Mouse (Mus musculus) MEL (cell line): Measurements from ENCODE around the gene Msi2. TPM values are rescaled to one million over a fixed set of nuclear protein-coding genes. Genes with fewer than 3 reads are reported as not detected.

Source experiments
- DNase-seq: peaks from one replicate; pipeline ENCODE4 v3.0.0; 2011; ENCODE audit warnings: low read depth, low spot score
- H3K27ac ChIP-seq: 2 replicates; pipeline ENCODE4 v1.5.1; 2012; ENCODE audit warnings: low read depth, mild to moderate bottlenecking, control low read depth, low read length, moderate library complexity; ENCODE audit not compliant: control insufficient read depth
- H3K27me3 ChIP-seq, 2 experiments: fragments of 150-350 bp in 1 of 2; sonication (generic) in 1 of 2; 2 replicates each; pipeline ENCODE4 v1.6.1; 2012; ENCODE audit warnings: low read length in 2 of 2, mild to moderate bottlenecking in 2 of 2, improper control_type of control experiment in 1 of 2, moderate library complexity in 1 of 2; ENCODE audit not compliant: insufficient read depth in 2 of 2, control insufficient read depth in 1 of 2
- H3K36me3 ChIP-seq, 2 experiments: 2 replicates each; pipeline ENCODE4 v1.6.1; 2012 to 2014; ENCODE audit warnings: low read length in 2 of 2, improper control_type of control experiment in 1 of 2, inconsistent platforms in 1 of 2, mild to moderate bottlenecking in 1 of 2; ENCODE audit not compliant: insufficient read depth in 2 of 2, control insufficient read depth in 1 of 2
- H3K4me1 ChIP-seq, 2 experiments: fragments of 150-350 bp in 1 of 2; sonication (generic) in 1 of 2; 2 replicates each; pipeline ENCODE4 v1.6.1; 2012; ENCODE audit warnings: low read length in 2 of 2, improper control_type of control experiment in 1 of 2, mild to moderate bottlenecking in 1 of 2; ENCODE audit not compliant: insufficient read depth in 2 of 2, control insufficient read depth in 1 of 2
- H3K4me3 ChIP-seq, 2 experiments: fragments of 150-350 bp in 1 of 2; sonication (generic) in 1 of 2; 2 replicates each; pipeline ENCODE4 v1.5.1; 2012; ENCODE audit warnings: low read depth in 2 of 2, low read length in 2 of 2, mild to moderate bottlenecking in 2 of 2, moderate library complexity in 2 of 2, control low read depth in 1 of 2, improper control_type of control experiment in 1 of 2; ENCODE audit not compliant: control insufficient read depth in 1 of 2, insufficient read depth in 1 of 2
- H3K79me2 ChIP-seq: 2 replicates; pipeline ENCODE4 v1.6.1; 2012; ENCODE audit warnings: mild to moderate bottlenecking, low read length, moderate library complexity; ENCODE audit not compliant: control insufficient read depth, poor library complexity, insufficient read depth
- H3K9ac ChIP-seq: 2 replicates; pipeline ENCODE4 v1.6.1; 2012; ENCODE audit warnings: low read depth, mild to moderate bottlenecking, control low read depth, low read length, moderate library complexity; ENCODE audit not compliant: control insufficient read depth, poor library complexity, severe bottlenecking
- H3K9me3 ChIP-seq: fragments of 150-350 bp; sonication (generic); replicated peaks from 2 replicates; pipeline ENCODE4 v1.6.1; 2012; ENCODE audit warnings: mild to moderate bottlenecking, low read length, improper control_type of control experiment, moderate library complexity; ENCODE audit not compliant: insufficient read depth
- BHLHE40 ChIP-seq: IDR thresholded peaks from 2 replicates; pipeline ENCODE4 v1.6.1; 2012; ENCODE audit warnings: low read depth, mild to moderate bottlenecking, inconsistent platforms, low read length, improper control_type of control experiment, borderline replicate concordance
- CTCF ChIP-seq, 3 experiments: IDR thresholded peaks in 2 of 3; conservative IDR thresholded peaks in 1 of 3; 2 replicates each; pipeline ENCODE4 v1.5.1; 2011 to 2012; ENCODE audit warnings: low read length in 3 of 3, low read depth in 2 of 3, mild to moderate bottlenecking in 2 of 3, improper control_type of control experiment in 1 of 3, inconsistent platforms in 1 of 3, mixed read lengths in 1 of 3, moderate library complexity in 1 of 3; ENCODE audit not compliant: control insufficient read depth in 1 of 3, insufficient read depth in 1 of 3, poor library complexity in 1 of 3, severe bottlenecking in 1 of 3
- E2F4 ChIP-seq: IDR thresholded peaks from 2 replicates; pipeline ENCODE4 v1.6.1; 2011; ENCODE audit warnings: low read depth, low read length, improper control_type of control experiment, borderline replicate concordance
- HCFC1 ChIP-seq: IDR thresholded peaks from 2 replicates; pipeline ENCODE4 v1.6.1; 2012; ENCODE audit warnings: low read depth, mild to moderate bottlenecking, inconsistent platforms, low read length, improper control_type of control experiment, moderate library complexity
- KAT2A ChIP-seq: conservative IDR thresholded peaks from 2 replicates; pipeline ENCODE4 v1.6.1; 2012; ENCODE audit warnings: low read depth, low read length, improper control_type of control experiment, inconsistent platforms
- MYB ChIP-seq: IDR thresholded peaks from 2 replicates; pipeline ENCODE4 v1.6.1; 2011; ENCODE audit warnings: mild to moderate bottlenecking, low read depth, low read length, improper control_type of control experiment
- MYC ChIP-seq: IDR thresholded peaks from 2 replicates; pipeline ENCODE4 v1.6.1; 2011; ENCODE audit warnings: low read depth, mild to moderate bottlenecking, low read length, improper control_type of control experiment, moderate library complexity
- NELFE ChIP-seq: IDR thresholded peaks from 2 replicates; pipeline ENCODE4 v1.6.1; 2011; ENCODE audit warnings: low read depth, low read length, improper control_type of control experiment
- POLR2A ChIP-seq, 2 experiments: IDR thresholded peaks; 2 replicates each; pipeline ENCODE4 v1.6.1; 2011 to 2012; ENCODE audit warnings: low read length in 2 of 2, mild to moderate bottlenecking in 2 of 2, control low read depth in 1 of 2, improper control_type of control experiment in 1 of 2, low read depth in 1 of 2, moderate library complexity in 1 of 2; ENCODE audit not compliant: control insufficient read depth in 1 of 2, insufficient read depth in 1 of 2, poor library complexity in 1 of 2
- POLR2AphosphoS2 ChIP-seq: IDR thresholded peaks from 2 replicates; pipeline ENCODE4 v1.6.1; 2011; ENCODE audit warnings: low read length, improper control_type of control experiment
- POLR2AphosphoS5 ChIP-seq: IDR thresholded peaks from 2 replicates; pipeline ENCODE4 v1.6.1; 2012; ENCODE audit warnings: low read depth, borderline replicate concordance, mild to moderate bottlenecking, inconsistent platforms, low read length, moderate library complexity, mixed read lengths
- RCOR1 ChIP-seq: IDR thresholded peaks from 2 replicates; pipeline ENCODE4 v1.6.1; 2012; ENCODE audit warnings: low read depth, mild to moderate bottlenecking, inconsistent platforms, low read length, improper control_type of control experiment
- SIN3A ChIP-seq: IDR thresholded peaks from 2 replicates; pipeline ENCODE4 v1.6.1; 2012; ENCODE audit warnings: low read length, improper control_type of control experiment, inconsistent platforms
- TBP ChIP-seq: IDR thresholded peaks from 2 replicates; pipeline ENCODE4 v1.8.0; 2011; ENCODE audit warnings: low read depth, low read length, improper control_type of control experiment
- TCF12 ChIP-seq: IDR thresholded peaks from 2 replicates; pipeline ENCODE4 v1.6.1; 2014; ENCODE audit warnings: low read depth, mild to moderate bottlenecking, inconsistent platforms, low read length, improper control_type of control experiment, moderate library complexity
- UBTF ChIP-seq: IDR thresholded peaks from 2 replicates; pipeline ENCODE4 v1.6.1; 2012; ENCODE audit warnings: low read depth, mild to moderate bottlenecking, inconsistent platforms, low read length, improper control_type of control experiment, moderate library complexity, borderline replicate concordance; ENCODE audit not compliant: insufficient read depth
- USF1 ChIP-seq: IDR thresholded peaks from 2 replicates; pipeline ENCODE4 v1.6.1; 2014; ENCODE audit warnings: low read depth, mild to moderate bottlenecking, inconsistent platforms, low read length, improper control_type of control experiment, moderate library complexity
- USF2 ChIP-seq, 2 experiments: IDR thresholded peaks; 2 replicates each; pipeline ENCODE4 v1.6.1; 2011 to 2012; ENCODE audit warnings: improper control_type of control experiment in 2 of 2, low read length in 2 of 2, borderline replicate concordance in 1 of 2, inconsistent platforms in 1 of 2, low read depth in 1 of 2, mild to moderate bottlenecking in 1 of 2; ENCODE audit not compliant: insufficient read depth in 1 of 2
- ZC3H11A ChIP-seq: IDR thresholded peaks from 2 replicates; pipeline ENCODE4 v1.6.1; 2012; ENCODE audit warnings: low read depth, mild to moderate bottlenecking, inconsistent platforms, low read length, improper control_type of control experiment
- ZNF384 ChIP-seq: IDR thresholded peaks from 2 replicates; pipeline ENCODE4 v1.6.1; 2012; ENCODE audit warnings: low read depth, mild to moderate bottlenecking, inconsistent platforms, low read length, improper control_type of control experiment
- polyA plus RNA-seq, 2 experiments: library from polyadenylated mRNA; stranded (reverse) in 1 of 2; unstranded in 1 of 2; fragments of >175 nt in 1 of 2; fragments of >200 nt in 1 of 2; gene quantifications; 2 replicates each; pipeline versions ENCODE4 v1.2.1 to v1.2.4; 2012; ENCODE audit warnings: low replicate concordance in 2 of 2, low read depth in 1 of 2; ENCODE audit not compliant: insufficient read length in 2 of 2, insufficient read depth in 1 of 2, missing spikeins in 1 of 2
- total RNA-seq: library from RNA; depleted of rRNA; stranded (reverse); fragments of 300-350 nt; gene quantifications from 2 replicates; pipeline ENCODE4 v1.2.3, GENCODE M21; 2012

Msi2 gene
- total and polyA plus RNA-seq, 3 experiments, result 16.2 to 29.7 TPM; not detected in 1

- Histone ChIP-seq H3K4me1 (peaks cover 10 to 18% of the 10 kb centered on the region in 2 experiments), H3K36me3 (peaks cover 0 to 22% of the 10 kb centered on the region in 2 experiments; a peak in 2 of 4 replicates), H3K4me3 (peak overlapping the region; percentile 63 to 80), H3K27me3 (no peaks in the 10 kb centered on the region), H3K9me3 (no peaks in the 10 kb centered on the region), H3K9ac (peak overlapping the region; percentile 85; the same call in 1 of the 2 replicates), H3K27ac (peak overlapping the region; percentile 80), H3K79me2 (peaks cover 14% of the 10 kb centered on the region)
- DNase-seq, result peak; percentile 40
- TF ChIP-seq E2F4, result no peak
- TF ChIP-seq ZNF384, result no peak
- no peak for TF ChIP-seq POLR2AphosphoS2
- TF ChIP-seq CTCF (IDR thresholded peaks at IDR 0.05 in 2 of 3, conservative IDR thresholded peaks at IDR 0.05 in 1 of 3; ENCODE audit: control insufficient read depth in 1 of 3, insufficient read depth in 1 of 3, low read depth in 2 of 3, low read length in 3 of 3, poor library complexity in 1 of 3, severe bottlenecking in 1 of 3), result no peak
- no peak for TF ChIP-seq MYC
- TF ChIP-seq TBP, result no peak
- no peak for TF ChIP-seq USF1
- no peak for TF ChIP-seq TCF12
- no peak for TF ChIP-seq KAT2A
- no peak for TF ChIP-seq ZC3H11A
- TF ChIP-seq HCFC1, result no peak
- TF ChIP-seq POLR2AphosphoS5, result no peak
- no peak for TF ChIP-seq USF2 (IDR thresholded peaks at IDR 0.05; ENCODE audit: borderline replicate concordance in 1 of 2, insufficient read depth in 1 of 2, low read depth in 1 of 2, low read length in 2 of 2)
- no peak for TF ChIP-seq POLR2A (IDR thresholded peaks at IDR 0.05; ENCODE audit: control insufficient read depth in 1 of 2, insufficient read depth in 1 of 2, low read depth in 1 of 2, low read length in 2 of 2, poor library complexity in 1 of 2)
- no peak for TF ChIP-seq NELFE
- TF ChIP-seq MYB, result no peak
- no peak for TF ChIP-seq BHLHE40
- TF ChIP-seq SIN3A, result no peak
- TF ChIP-seq RCOR1, result no peak
- TF ChIP-seq UBTF, result no peak
- TF ChIP-seq, all 39 proteins: peak for 0
These were observed 1.3 kb upstream of the Msi2 start for GRCm38 (mm10) chr11:88719601-88720000.
